Mouse (Mus musculus) embryonic facial prominence, embryonic 13.5 days (tissue): Measurements from ENCODE around the gene Fdx1l. TPM values are rescaled to one million over a fixed set of nuclear protein-coding genes. Genes with fewer than 3 reads are reported as not detected.
A peak's percentile ranks its signal among the peaks of the same experiment; 100 is the strongest.
"Not testable (repeated sequence)": the region's sequence is repeated elsewhere in the genome, so short reads cannot be mapped to it uniquely, and the experiment has no call there.

Source experiments
- ATAC-seq: fragments of 200-750 bp; cut with Nextera tagmentation; 2 replicates; pipeline ENCODE4 v1.8.0; 2017; ENCODE audit warnings: low read depth; ENCODE audit not compliant: insufficient number of reproducible peaks, insufficient read depth, low FRiP score, low TSS enrichment
- H3K27ac ChIP-seq: fragments of 300-500 bp; sonication (generic); 2 replicates; pipeline ENCODE4 v1.5.1; 2015; ENCODE audit warnings: moderate library complexity, mild to moderate bottlenecking, inconsistent platforms
- H3K27me3 ChIP-seq: fragments of 300-500 bp; sonication (generic); 2 replicates; pipeline ENCODE4 v1.6.1; 2015; ENCODE audit warnings: mild to moderate bottlenecking, inconsistent platforms
- H3K36me3 ChIP-seq: fragments of 300-500 bp; sonication (generic); 2 replicates; pipeline ENCODE4 v1.6.1; 2015; ENCODE audit warnings: mild to moderate bottlenecking, inconsistent platforms
- H3K4me1 ChIP-seq: fragments of 300-500 bp; sonication (generic); 2 replicates; pipeline ENCODE4 v1.6.1; 2015; ENCODE audit warnings: inconsistent platforms
- H3K4me2 ChIP-seq: fragments of 300-500 bp; sonication (generic); 2 replicates; pipeline ENCODE4 v1.6.1; 2015; ENCODE audit warnings: moderate library complexity, mild to moderate bottlenecking, inconsistent platforms
- H3K4me3 ChIP-seq: fragments of 300-500 bp; sonication (generic); 2 replicates; pipeline ENCODE4 v1.5.1; 2015; ENCODE audit warnings: mild to moderate bottlenecking, inconsistent platforms
- H3K9ac ChIP-seq: fragments of 300-500 bp; sonication (generic); 2 replicates; pipeline ENCODE4 v1.6.1; 2015; ENCODE audit warnings: mild to moderate bottlenecking, inconsistent platforms
- H3K9me3 ChIP-seq: fragments of 300-500 bp; sonication (generic); 2 replicates; pipeline ENCODE4 v1.6.1; 2016; ENCODE audit warnings: inconsistent platforms
- WGBS: fragments of 180-500 bp; shearing (Covaris S2); methylation state at CpG from one replicate; pipeline ENCODE4 v1.1.7; 2015; ENCODE audit warnings: mixed read lengths; 5-methylcytosine and 5-hydroxymethylcytosine counted together
- polyA plus RNA-seq: library from polyadenylated mRNA; unstranded; fragments of >200 nt; fragmentation: Nextera tagmentation; extraction: Ambion mirVana; gene quantifications from 2 replicates; pipeline ENCODE4 v1.2.1, GENCODE M21; 2015

Fdx1l gene
- polyA plus RNA-seq, 1 experiment from 2014 or later, result 60.0 TPM

GRCm38 (mm10) chr9:21067006-21067684, 6.3 kb downstream of the Fdx1l start, which contains the start of gene Zglp1:
Gene Zglp1, minus strand, starts transcription at chr9:21067093.
- Histone ChIP-seq H3K4me3 (no peak within 1 kb of the TSS), H3K9ac (no peak within 1 kb of the TSS), H3K4me2 (no peak within 1 kb of the TSS), H3K27me3 (no peaks in the 10 kb centered on the region), H3K9me3 (no peaks in the 10 kb centered on the region), H3K36me3 (peaks cover 64% of the 10 kb centered on the region), H3K4me1 (peaks cover 7% of the 10 kb centered on the region; the same call in 1 of the 2 replicates), H3K27ac (no peak within 1 kb of the TSS)
- ATAC-seq, result no peak
- WGBS, result 86% methylated on average over 27 of the region's 27 CpGs

GRCm38 (mm10) chr9:21062928-21063327, 10.5 kb downstream of the Fdx1l start:
- Histone ChIP-seq H3K36me3 (peaks cover 54% of the 10 kb centered on the region), H3K4me3 (no peak overlapping the region), H3K4me1 (no peaks in the 10 kb centered on the region), H3K9ac (no peak overlapping the region), H3K27ac (no peak overlapping the region), H3K9me3 (no peaks in the 10 kb centered on the region), H3K27me3 (no peaks in the 10 kb centered on the region), H3K4me2 (no peak overlapping the region)
- ATAC-seq, result no peak
- WGBS, result 70% methylated on average over 2 of the region's 2 CpGs

- H3K27ac ChIP-seq, result no peak overlapping the region
- no peaks in the 10 kb centered on the region for H3K4me1 ChIP-seq
- H3K27me3 ChIP-seq, result no peaks in the 10 kb centered on the region; the same call in 1 of the 2 replicates
- no peak overlapping the region for H3K4me2 ChIP-seq
- no peak overlapping the region for H3K9ac ChIP-seq
- WGBS, result 60% methylated on average over 10 of the region's 10 CpGs
- no peaks in the 10 kb centered on the region for H3K9me3 ChIP-seq
- no peak overlapping the region for H3K4me3 ChIP-seq
- H3K36me3 ChIP-seq, result no peaks in the 10 kb centered on the region
- no peak for ATAC-seq
Observed at GRCm38 (mm10) chr9:21051578-21051977, 21.8 kb downstream of the Fdx1l start.

- H3K36me3 ChIP-seq, result no peaks in the 10 kb centered on the region
- no peak overlapping the region for H3K4me2 ChIP-seq
- H3K4me1 ChIP-seq, result no peaks in the 10 kb centered on the region
- ATAC-seq, result no peak
- H3K9ac ChIP-seq, result no peak overlapping the region
- WGBS, result 78% methylated on average over 3 of the region's 3 CpGs
- H3K9me3 ChIP-seq, result no peaks in the 10 kb centered on the region
- H3K27me3 ChIP-seq, result peaks cover 6% of the 10 kb centered on the region
- no peak overlapping the region for H3K4me3 ChIP-seq
- no peak overlapping the region for H3K27ac ChIP-seq
Observed at GRCm38 (mm10) chr9:21045235-21045634, 28.2 kb downstream of the Fdx1l start.

GRCm38 (mm10) chr9:21044785-21045184, 28.6 kb downstream of the Fdx1l start:
- peaks cover 10% of the 10 kb centered on the region for H3K27me3 ChIP-seq
- H3K4me3 ChIP-seq, H3K4me1 ChIP-seq, H3K27ac ChIP-seq, H3K9ac ChIP-seq, ATAC-seq, H3K4me2 ChIP-seq, H3K9me3 ChIP-seq, H3K36me3 ChIP-seq: not testable (repeated sequence)
- WGBS, result 48% methylated on average over 1 of the region's 1 CpGs

- Histone ChIP-seq H3K27me3 (peaks cover 23% of the 10 kb centered on the region), H3K36me3 (no peaks in the 10 kb centered on the region), H3K4me3 (no peak overlapping the region), H3K27ac (no peak overlapping the region), H3K9ac (no peak overlapping the region), H3K4me1 (no peaks in the 10 kb centered on the region), H3K9me3 (0 out of 2 replicates have a peak, but pooled peaks cover 7% of the 10 kb centered on the region), H3K4me2 (no peak overlapping the region)
- ATAC-seq, result no peak
- 85% methylated on average over 4 of the region's 4 CpGs for WGBS
Observed at GRCm38 (mm10) chr9:21043563-21043962, 29.9 kb downstream of the Fdx1l start.

GRCm38 (mm10) chr9:21041308-21041707, 32.1 kb downstream of the Fdx1l start:
- Histone ChIP-seq H3K27ac (no peak overlapping the region), H3K4me1 (peaks cover 17% of the 10 kb centered on the region), H3K9me3 (0 out of 2 replicates have a peak, but pooled peaks cover 7% of the 10 kb centered on the region), H3K4me3 (no peak overlapping the region), H3K27me3 (peaks cover 45% of the 10 kb centered on the region), H3K36me3 (no peaks in the 10 kb centered on the region), H3K9ac (no peak overlapping the region), H3K4me2 (no peak overlapping the region)
- no peak for ATAC-seq
- WGBS, result 29% methylated on average over 4 of the region's 4 CpGs

GRCm38 (mm10) chr9:21039779-21040178, 33.6 kb downstream of the Fdx1l start:
- Histone ChIP-seq H3K36me3 (no peaks in the 10 kb centered on the region), H3K4me1 (peaks cover 21% of the 10 kb centered on the region), H3K4me3 (no peak overlapping the region), H3K27me3 (peaks cover 60% of the 10 kb centered on the region), H3K9ac (no peak overlapping the region), H3K27ac (no peak overlapping the region), H3K9me3 (0 out of 2 replicates have a peak, but pooled peaks cover 7% of the 10 kb centered on the region), H3K4me2 (no peak overlapping the region)
- no peak for ATAC-seq
- 74% methylated on average over 3 of the region's 3 CpGs for WGBS

- no peaks in the 10 kb centered on the region for H3K36me3 ChIP-seq
- 1% methylated on average over 31 of the region's 31 CpGs for WGBS
- peak overlapping the region; percentile 47 for H3K4me3 ChIP-seq
- no peak overlapping the region for H3K27ac ChIP-seq
- peak overlapping the region; percentile 62 for H3K9ac ChIP-seq
- peaks cover 82% of the 10 kb centered on the region for H3K27me3 ChIP-seq
- 0 out of 2 replicates have a peak, but pooled peaks cover 7% of the 10 kb centered on the region for H3K9me3 ChIP-seq
- peaks cover 36% of the 10 kb centered on the region for H3K4me1 ChIP-seq
- peak overlapping the region; percentile 71 for H3K4me2 ChIP-seq
- no peak for ATAC-seq
Observed at GRCm38 (mm10) chr9:21037481-21037891, 35.9 kb downstream of the Fdx1l start.

- H3K36me3 ChIP-seq, result no peaks in the 10 kb centered on the region
- peak overlapping the region; percentile 71 for H3K4me2 ChIP-seq
- 2% methylated on average over 22 of the region's 22 CpGs for WGBS
- H3K27ac ChIP-seq, result no peak overlapping the region
- peaks cover 91% of the 10 kb centered on the region for H3K27me3 ChIP-seq
- ATAC-seq, result no peak
- H3K4me1 ChIP-seq, result peaks cover 44% of the 10 kb centered on the region
- H3K9ac ChIP-seq, result 0 out of 2 replicates have a peak overlapping the region, but pooled peaks have one; percentile 62
- 0 out of 2 replicates have a peak, but pooled peaks cover 7% of the 10 kb centered on the region for H3K9me3 ChIP-seq
- peak overlapping the region; percentile 47 for H3K4me3 ChIP-seq
Observed at GRCm38 (mm10) chr9:21036666-21037065, 36.7 kb downstream of the Fdx1l start.

- Histone ChIP-seq H3K9ac (0 out of 2 replicates have a peak overlapping the region, but pooled peaks have one; percentile 32), H3K27me3 (peaks cover 96% of the 10 kb centered on the region), H3K4me2 (no peak overlapping the region; the same call in 1 of the 2 replicates), H3K27ac (no peak overlapping the region), H3K9me3 (0 out of 2 replicates have a peak, but pooled peaks cover 7% of the 10 kb centered on the region), H3K36me3 (no peaks in the 10 kb centered on the region), H3K4me3 (peak overlapping the region; percentile 47; the same call in 1 of the 2 replicates), H3K4me1 (peaks cover 49% of the 10 kb centered on the region)
- 9% methylated on average over 20 of the region's 20 CpGs for WGBS
- no peak for ATAC-seq
Observed at GRCm38 (mm10) chr9:21036161-21036560, 37.3 kb downstream of the Fdx1l start.

GRCm38 (mm10) chr9:21035586-21035985, 37.8 kb downstream of the Fdx1l start:
- 0 out of 2 replicates have a peak, but pooled peaks cover 7% of the 10 kb centered on the region for H3K9me3 ChIP-seq
- 17% methylated on average over 9 of the region's 9 CpGs for WGBS
- peaks cover 97% of the 10 kb centered on the region for H3K27me3 ChIP-seq
- no peaks in the 10 kb centered on the region for H3K36me3 ChIP-seq
- peak overlapping the region; percentile 7; the same call in 1 of the 2 replicates for H3K4me3 ChIP-seq
- H3K27ac ChIP-seq, result no peak overlapping the region
- no peak overlapping the region for H3K4me2 ChIP-seq
- no peak for ATAC-seq
- H3K4me1 ChIP-seq, result peaks cover 55% of the 10 kb centered on the region
- no peak overlapping the region for H3K9ac ChIP-seq
